Mouse (Mus musculus) midbrain, embryonic 16.5 days (tissue): ENCODE measurements around the gene Efcab12. TPM values are rescaled to one million over a fixed set of nuclear protein-coding genes. Genes with fewer than 3 reads are reported as not detected.

ENCODE experiments used
- ATAC-seq: fragments of 200-750 bp; cut with Nextera tagmentation; 2 replicates; pipeline ENCODE4 v1.8.0; 2017; ENCODE audit warnings: moderate TSS enrichment
- H3K27ac ChIP-seq: fragments of 300-500 bp; sonication (generic); 2 replicates; pipeline ENCODE4 v1.5.1; 2014; ENCODE audit warnings: mild to moderate bottlenecking, low read length, mixed read lengths
- H3K27me3 ChIP-seq: fragments of 300-500 bp; sonication (generic); 2 replicates; pipeline ENCODE4 v1.6.1; 2014; ENCODE audit warnings: low read depth, low read length, mixed read lengths; ENCODE audit not compliant: control insufficient read depth, insufficient read depth
- H3K36me3 ChIP-seq: fragments of 300-500 bp; sonication (generic); 2 replicates; pipeline ENCODE4 v1.6.1; 2014; ENCODE audit warnings: mild to moderate bottlenecking, low read length, moderate library complexity, mixed read lengths; ENCODE audit not compliant: control insufficient read depth, insufficient read depth
- H3K4me1 ChIP-seq: fragments of 300-500 bp; sonication (generic); 2 replicates; pipeline ENCODE4 v1.6.1; 2014; ENCODE audit warnings: mild to moderate bottlenecking, low read length, mixed read lengths; ENCODE audit not compliant: control insufficient read depth, insufficient read depth
- H3K4me2 ChIP-seq: fragments of 300-500 bp; sonication (generic); 2 replicates; pipeline ENCODE4 v1.6.1; 2014; ENCODE audit warnings: mild to moderate bottlenecking, low read length, mixed read lengths
- H3K4me3 ChIP-seq: fragments of 300-500 bp; sonication (generic); 2 replicates; pipeline ENCODE4 v1.5.1; 2014; ENCODE audit warnings: low read depth, mild to moderate bottlenecking, low read length, moderate library complexity, mixed read lengths
- H3K9ac ChIP-seq: fragments of 300-500 bp; sonication (generic); 2 replicates; pipeline ENCODE4 v1.6.1; 2014; ENCODE audit warnings: low read depth, low read length, mixed read lengths
- H3K9me3 ChIP-seq: fragments of 300-500 bp; sonication (generic); replicated peaks from 2 replicates; pipeline ENCODE4 v1.6.1; 2014; ENCODE audit warnings: mild to moderate bottlenecking, low read length, mixed read lengths; ENCODE audit not compliant: control insufficient read depth, poor library complexity, severe bottlenecking
- WGBS: fragments of 180-500 bp; shearing (Covaris S2); extraction: QIAGEN DNeasy Blood & Tissue Kit; methylation state at CpG from one replicate; pipeline ENCODE4 v1.1.7; 2014; 5-methylcytosine and 5-hydroxymethylcytosine counted together
- polyA plus RNA-seq: library from polyadenylated mRNA; unstranded; fragments of >200 nt; fragmentation: Nextera tagmentation; extraction: Ambion mirVana; gene quantifications from 2 replicates; pipeline ENCODE4 v1.2.1, GENCODE M21; 2015

Gene Efcab12
- polyA plus RNA-seq, 1 experiment from 2014 or later: 3.1 TPM

GRCm38 (mm10) chr6:115852446-115853090, 14.4 kb upstream of the Efcab12 start:
- 5% methylated on average over 20 of the region's 20 CpGs for WGBS
- peak overlapping the region; percentile 61 for H3K9ac ChIP-seq
- peaks cover 11% of the 10 kb centered on the region for H3K4me1 ChIP-seq
- peak overlapping the region; percentile 69 for H3K4me3 ChIP-seq
- ATAC-seq: no peak; the same call in 1 of the 2 replicates
- H3K27ac ChIP-seq: peak overlapping the region; percentile 73
- peak overlapping the region; percentile 57 for H3K4me2 ChIP-seq
- no peaks in the 10 kb centered on the region for H3K36me3 ChIP-seq
- no peaks in the 10 kb centered on the region for H3K27me3 ChIP-seq
- H3K9me3 ChIP-seq: no peaks in the 10 kb centered on the region

- H3K4me2 ChIP-seq: no peak overlapping the region
- H3K4me3 ChIP-seq: no peak overlapping the region
- no peaks in the 10 kb centered on the region for H3K9me3 ChIP-seq
- no peak overlapping the region for H3K27ac ChIP-seq
- no peaks in the 10 kb centered on the region for H3K27me3 ChIP-seq
- 0 out of 2 replicates have a peak, but pooled peaks cover 4% of the 10 kb centered on the region for H3K36me3 ChIP-seq
- WGBS: 93% methylated on average over 10 of the region's 10 CpGs
- no peak overlapping the region for H3K9ac ChIP-seq
- ATAC-seq: no peak
- peaks cover 6% of the 10 kb centered on the region for H3K4me1 ChIP-seq
These were observed 10.5 kb upstream of the Efcab12 start for GRCm38 (mm10) chr6:115848598-115849304.

- Histone ChIP-seq H3K4me3 (no peak overlapping the region), H3K9ac (no peak overlapping the region), H3K4me1 (no peaks in the 10 kb centered on the region), H3K4me2 (no peak overlapping the region), H3K27ac (no peak overlapping the region), H3K36me3 (peaks cover 5% of the 10 kb centered on the region; the same call in 1 of the 2 replicates), H3K27me3 (no peaks in the 10 kb centered on the region), H3K9me3 (no peaks in the 10 kb centered on the region)
- no peak for ATAC-seq
- WGBS: 58% methylated on average over 5 of the region's 8 CpGs
These were observed 8.6 kb upstream of the Efcab12 start for GRCm38 (mm10) chr6:115846640-115847411.

GRCm38 (mm10) chr6:115845006-115845405, 6.8 kb upstream of the Efcab12 start:
- H3K4me2 ChIP-seq: no peak overlapping the region
- H3K27ac ChIP-seq: no peak overlapping the region
- H3K36me3 ChIP-seq: peaks cover 8% of the 10 kb centered on the region; the same call in 1 of the 2 replicates
- no peaks in the 10 kb centered on the region for H3K9me3 ChIP-seq
- no peaks in the 10 kb centered on the region for H3K4me1 ChIP-seq
- no peak overlapping the region for H3K9ac ChIP-seq
- no peak for ATAC-seq
- no peak overlapping the region for H3K4me3 ChIP-seq
- 93% methylated on average over 4 of the region's 4 CpGs for WGBS
- no peaks in the 10 kb centered on the region for H3K27me3 ChIP-seq

GRCm38 (mm10) chr6:115838745-115839144, 533 bp upstream of the Efcab12 start:
- peaks cover 4% of the 10 kb centered on the region; the same call in 1 of the 2 replicates for H3K36me3 ChIP-seq
- H3K9me3 ChIP-seq: no peaks in the 10 kb centered on the region
- H3K4me2 ChIP-seq: peak overlapping the region; percentile 80
- no peaks in the 10 kb centered on the region for H3K27me3 ChIP-seq
- peak; percentile 27; the same call in 1 of the 2 replicates for ATAC-seq
- H3K4me1 ChIP-seq: peaks cover 3% of the 10 kb centered on the region; the same call in 1 of the 2 replicates
- H3K4me3 ChIP-seq: peak overlapping the region; percentile 40
- 76% methylated on average over 5 of the region's 5 CpGs for WGBS
- peak overlapping the region; percentile 51; the same call in 1 of the 2 replicates for H3K9ac ChIP-seq
- no peak overlapping the region for H3K27ac ChIP-seq

- Histone ChIP-seq H3K36me3 (no peaks in the 10 kb centered on the region), H3K4me3 (no peak overlapping the region), H3K9ac (no peak overlapping the region), H3K4me2 (no peak overlapping the region), H3K27ac (no peak overlapping the region), H3K9me3 (no peaks in the 10 kb centered on the region), H3K27me3 (no peaks in the 10 kb centered on the region), H3K4me1 (peaks cover 3% of the 10 kb centered on the region; the same call in 1 of the 2 replicates)
- no peak for ATAC-seq
These were observed 4.4 kb downstream of the Efcab12 start for GRCm38 (mm10) chr6:115833861-115834260.

GRCm38 (mm10) chr6:115832152-115832850, 5.9 kb downstream of the Efcab12 start:
- ATAC-seq: no peak
- 91% methylated on average over 2 of the region's 2 CpGs for WGBS

GRCm38 (mm10) chr6:115830779-115831601, 7.2 kb downstream of the Efcab12 start:
- Histone ChIP-seq H3K9ac (no peak overlapping the region), H3K4me3 (no peak overlapping the region), H3K9me3 (no peaks in the 10 kb centered on the region), H3K4me2 (no peak overlapping the region), H3K36me3 (no peaks in the 10 kb centered on the region), H3K27ac (no peak overlapping the region), H3K27me3 (no peaks in the 10 kb centered on the region), H3K4me1 (no peaks in the 10 kb centered on the region)
- no peak for ATAC-seq
- WGBS: 82% methylated on average over 6 of the region's 6 CpGs

More at GRCm38 (mm10) chr6:115832152-115832850, 5.9 kb downstream of the Efcab12 start:
- no peaks in the 10 kb centered on the region for H3K9me3 ChIP-seq
- H3K4me3 ChIP-seq: no peak overlapping the region
- no peaks in the 10 kb centered on the region for H3K27me3 ChIP-seq
- no peak overlapping the region for H3K27ac ChIP-seq
- H3K9ac ChIP-seq: no peak overlapping the region
- H3K4me1 ChIP-seq: peaks cover under 1% of the 10 kb centered on the region; the same call in 1 of the 2 replicates
- H3K36me3 ChIP-seq: no peaks in the 10 kb centered on the region
- H3K4me2 ChIP-seq: no peak overlapping the region
